ENCODE assay signal across 36 mouse cellular contexts in the genomic region with DNA sequence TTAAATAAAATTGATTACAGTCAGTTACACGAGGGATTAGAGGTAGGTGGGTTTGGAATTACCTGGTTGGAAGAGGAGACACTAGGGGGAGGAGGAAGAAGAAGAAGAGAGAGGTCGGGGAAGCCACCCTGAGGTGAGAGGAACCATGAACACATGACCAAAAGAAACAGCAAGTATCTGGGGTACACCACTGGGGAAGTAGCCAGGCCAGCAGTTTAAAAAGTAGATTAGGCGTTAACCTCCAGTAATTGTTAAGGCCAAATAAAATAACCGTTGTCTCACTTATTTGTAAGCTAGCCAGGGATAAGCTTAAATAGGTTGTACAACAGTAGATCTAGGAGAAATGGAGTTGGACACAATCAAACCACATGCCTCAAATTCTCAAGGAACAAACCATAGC.
"Had no signal": no experiment of that assay in that cellular context is flagged by ENCODE, and none has a peak within 500 bp of the region (broad histone marks: within the 10 kb centered on the region; RNA-seq: fewer than 3 reads in every experiment).

No protein-coding gene starts in this region.

- H3K27ac ChIP-seq: heart, embryonic 10.5 days; heart, embryonic 13.5 days; heart, embryonic 15.5 days; hindbrain, embryonic 10.5 days; hindbrain, embryonic 12.5 days; hindbrain, embryonic 13.5 days; hindbrain, embryonic 14.5 days; hindbrain, embryonic 15.5 days; hindbrain, postnatal 0 days; intestine, embryonic 15.5 days; kidney, embryonic 15.5 days; kidney, postnatal 0 days; layer of hippocampus, adult 2 months; left cerebral cortex, adult 2 months had no signal

- H3K36me3 ChIP-seq: heart, embryonic 10.5 days; heart, embryonic 12.5 days; heart, embryonic 13.5 days; heart, embryonic 15.5 days; hindbrain, embryonic 10.5 days; hindbrain, embryonic 12.5 days; hindbrain, embryonic 13.5 days; hindbrain, embryonic 15.5 days; intestine, embryonic 15.5 days; kidney, embryonic 15.5 days had no signal

- DNase-seq: heart, postnatal 10 days; heart, postnatal 14 days; heart, postnatal 36 days; heart, postnatal 4 days; kidney, adult 11 months; kidney, adult 18-20 months; kidney, adult 2 months; kidney, adult 8-10 months; kidney, adult 9 months; kidney, postnatal 10 days; kidney, postnatal 14 days; kidney, postnatal 25 days; kidney, postnatal 36 days; kidney, postnatal 4 days; layer of hippocampus, adult 9-11 months; layer of hippocampus, postnatal 36 days had no signal

- H3K27me3 ChIP-seq: heart, embryonic 12.5 days; heart, embryonic 13.5 days; heart, embryonic 15.5 days; hindbrain, embryonic 12.5 days; hindbrain, embryonic 13.5 days; hindbrain, embryonic 15.5 days; intestine, embryonic 15.5 days; kidney, embryonic 15.5 days had no signal

- H3K9ac ChIP-seq: heart, embryonic 12.5 days; heart, embryonic 13.5 days; heart, embryonic 15.5 days; hindbrain, embryonic 12.5 days; hindbrain, embryonic 13.5 days; hindbrain, embryonic 14.5 days; hindbrain, embryonic 15.5 days; intestine, embryonic 15.5 days; kidney, embryonic 15.5 days had no signal

- H3K4me3 ChIP-seq: heart, embryonic 10.5 days; heart, embryonic 12.5 days; heart, embryonic 13.5 days; heart, embryonic 15.5 days; hindbrain, embryonic 10.5 days; hindbrain, embryonic 12.5 days; hindbrain, embryonic 13.5 days; hindbrain, embryonic 15.5 days; intestine, embryonic 15.5 days; kidney, embryonic 15.5 days; layer of hippocampus, adult 2 months; left cerebral cortex, adult 2 months had no signal

- ATAC-seq: hindbrain, embryonic 16.5 days; hindbrain, postnatal 0 days; inflammation-experienced regulatory T-cells, adult 6 months; intestine, embryonic 15.5 days; intestine, embryonic 16.5 days; intestine, postnatal 0 days had no signal

- H3K9me3 ChIP-seq: heart, embryonic 10.5 days; heart, embryonic 12.5 days; heart, embryonic 13.5 days; heart, embryonic 15.5 days; hindbrain, embryonic 10.5 days; hindbrain, embryonic 12.5 days; hindbrain, embryonic 13.5 days; hindbrain, embryonic 15.5 days; intestine, embryonic 15.5 days; kidney, embryonic 15.5 days had no signal

- H3K4me2 ChIP-seq: heart, embryonic 11.5 days; heart, embryonic 12.5 days; heart, embryonic 13.5 days; heart, embryonic 15.5 days; hindbrain, embryonic 12.5 days; hindbrain, embryonic 13.5 days; hindbrain, embryonic 14.5 days; hindbrain, embryonic 15.5 days; intestine, embryonic 15.5 days; kidney, embryonic 15.5 days had no signal

- H3K4me1 ChIP-seq: heart, embryonic 10.5 days; heart, embryonic 12.5 days; heart, embryonic 13.5 days; heart, embryonic 15.5 days; hindbrain, embryonic 10.5 days; hindbrain, embryonic 12.5 days; hindbrain, embryonic 13.5 days; hindbrain, embryonic 15.5 days; intestine, embryonic 15.5 days; kidney, embryonic 15.5 days had no signal
